Mouse (Mus musculus) cerebellum, adult (tissue): ENCODE data around the gene Clpp.

Experiments used
- ATAC-seq: cut with Nextera tagmentation; 2 replicates; pipeline ENCODE4 v1.9.2; 2017; ENCODE audit warnings: mild to moderate bottlenecking, moderate library complexity, mixed read lengths; ENCODE audit not compliant: insufficient number of reproducible peaks, low FRiP score, low TSS enrichment

Gene Clpp

GRCm38 (mm10) chr17:56986105-56986805, 3.9 kb upstream of the Clpp start:
- ATAC-seq: no peak

GRCm38 (mm10) chr17:56988441-56988840, 1.7 kb upstream of the Clpp start:
- no peak for ATAC-seq

GRCm38 (mm10) chr17:56988921-56989430, 1.1 kb upstream of the Clpp start:
- no peak for ATAC-seq

- peak; percentile 83 for ATAC-seq
Observed at GRCm38 (mm10) chr17:56989467-56990114, 514 bp upstream of the Clpp start.

GRCm38 (mm10) chr17:56990966-56991365, 861 bp downstream of the Clpp start:
- ATAC-seq: no peak

- ATAC-seq: no peak
Observed at GRCm38 (mm10) chr17:56995046-56995445, 4.9 kb downstream of the Clpp start.

- no peak for ATAC-seq
Observed at GRCm38 (mm10) chr17:56996506-56996905, 6.4 kb downstream of the Clpp start.

GRCm38 (mm10) chr17:56997029-56997667, 7.0 kb downstream of the Clpp start, which contains the start of gene Alkbh7:
Gene Alkbh7 (plus strand): TSS chr17:56997339.
- ATAC-seq: peak; percentile 97

GRCm38 (mm10) chr17:56999414-56999813, 9.3 kb downstream of the Clpp start:
- no peak for ATAC-seq

- no peak for ATAC-seq
Observed at GRCm38 (mm10) chr17:56999968-57000609, 10.0 kb downstream of the Clpp start, which contains the start of gene Pspn. Gene Pspn (minus strand): TSS chr17:57000018.

GRCm38 (mm10) chr17:57001228-57001627, 11.1 kb downstream of the Clpp start:
- no peak for ATAC-seq

GRCm38 (mm10) chr17:57003994-57004393, 13.9 kb downstream of the Clpp start:
- no peak for ATAC-seq

- no peak for ATAC-seq
Observed at GRCm38 (mm10) chr17:57007137-57007905, 17.2 kb downstream of the Clpp start.

- ATAC-seq: peak; percentile 19; the same call in 1 of the 2 replicates
Observed at GRCm38 (mm10) chr17:57010911-57011235, 20.8 kb downstream of the Clpp start.

- peak; percentile 94 for ATAC-seq
Observed at GRCm38 (mm10) chr17:57011236-57012141, 21.4 kb downstream of the Clpp start, which contains the start of the genes Gtf2f1 and Gm17949. Gene Gtf2f1 (minus strand): TSS chr17:57011288. Gene Gm17949 (plus strand): TSS chr17:57011469.

GRCm38 (mm10) chr17:57012245-57012795, 22.2 kb downstream of the Clpp start:
- no peak for ATAC-seq

GRCm38 (mm10) chr17:57019693-57020092, 29.6 kb downstream of the Clpp start:
- no peak for ATAC-seq

- ATAC-seq: no peak
Observed at GRCm38 (mm10) chr17:57020960-57021359, 30.9 kb downstream of the Clpp start.

- no peak for ATAC-seq
Observed at GRCm38 (mm10) chr17:57027471-57027870, 37.4 kb downstream of the Clpp start.
